Mouse (Mus musculus) myocyte (in vitro differentiated cells): ENCODE measurements around the gene Isyna1.

Experiments used
- CEBPB ChIP-seq: IDR thresholded peaks from 2 replicates; pipeline ENCODE4 v1.6.1; 2011; ENCODE audit warnings: mild to moderate bottlenecking, moderate library complexity; ENCODE audit not compliant: poor library complexity, insufficient read depth, severe bottlenecking
- MAX ChIP-seq: IDR thresholded peaks from one replicate; pipeline ENCODE4 v1.6.1; 2011; ENCODE audit warnings: low read depth, mild to moderate bottlenecking, control low read depth
- MYOG ChIP-seq, 3 experiments: IDR thresholded peaks; one replicate each; pipeline ENCODE4 v1.6.1; 2011; ENCODE audit warnings: control low read depth in 2 of 3, low read depth in 2 of 3, mild to moderate bottlenecking in 2 of 3; ENCODE audit not compliant: insufficient read length in 2 of 3, control insufficient read depth in 1 of 3, insufficient read depth in 1 of 3
- POLR2A ChIP-seq: IDR thresholded peaks from one replicate; pipeline ENCODE4 v1.6.1; 2011; ENCODE audit warnings: low read depth, mild to moderate bottlenecking, control low read depth, moderate library complexity; ENCODE audit not compliant: insufficient read length
- POLR2AphosphoS2 ChIP-seq: IDR thresholded peaks from one replicate; pipeline ENCODE4 v1.6.1; 2011; ENCODE audit warnings: low read depth, control low read depth; ENCODE audit not compliant: insufficient read length
- TCF12 ChIP-seq: IDR thresholded peaks from one replicate; pipeline ENCODE4 v1.6.1; 2011; ENCODE audit warnings: mild to moderate bottlenecking, control low read depth; ENCODE audit not compliant: poor library complexity, insufficient read depth, severe bottlenecking
- USF1 ChIP-seq: IDR thresholded peaks from one replicate; pipeline ENCODE4 v1.6.1; 2011; ENCODE audit warnings: low read depth, mild to moderate bottlenecking, control low read depth, moderate library complexity

DNA sequence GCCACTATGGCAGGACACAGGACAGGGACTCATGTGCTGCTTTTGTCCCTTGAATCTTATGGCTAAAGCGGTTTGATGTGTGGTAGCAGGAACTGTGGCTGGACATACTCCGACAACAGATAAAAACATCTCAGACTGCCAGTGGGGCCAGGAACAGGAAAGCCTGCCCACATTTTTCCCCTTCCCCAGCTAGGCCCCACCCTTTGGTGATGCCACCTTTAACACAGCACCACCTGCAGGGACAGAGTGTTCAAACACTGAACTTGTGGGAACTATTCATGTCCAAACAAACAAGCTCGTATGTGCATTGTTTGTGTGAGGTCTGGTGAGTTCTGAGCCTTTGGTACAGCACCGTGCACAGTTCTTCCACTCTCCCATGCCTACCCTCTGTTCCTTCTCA lies 35.8 kb upstream of the Isyna1 start:
- TF ChIP-seq MAX (no peak), POLR2AphosphoS2 (no peak), POLR2A (no peak), USF1 (no peak), MYOG (IDR thresholded peaks at IDR 0.05; ENCODE audit: control insufficient read depth in 1 of 3, insufficient read depth in 1 of 3, insufficient read length in 2 of 3, low read depth in 2 of 3) (no peak), TCF12 (no peak), CEBPB (no peak)
